Mouse (Mus musculus): ENCODE measurements around the gene Olfr1264.

Gene Olfr1264

DNA sequence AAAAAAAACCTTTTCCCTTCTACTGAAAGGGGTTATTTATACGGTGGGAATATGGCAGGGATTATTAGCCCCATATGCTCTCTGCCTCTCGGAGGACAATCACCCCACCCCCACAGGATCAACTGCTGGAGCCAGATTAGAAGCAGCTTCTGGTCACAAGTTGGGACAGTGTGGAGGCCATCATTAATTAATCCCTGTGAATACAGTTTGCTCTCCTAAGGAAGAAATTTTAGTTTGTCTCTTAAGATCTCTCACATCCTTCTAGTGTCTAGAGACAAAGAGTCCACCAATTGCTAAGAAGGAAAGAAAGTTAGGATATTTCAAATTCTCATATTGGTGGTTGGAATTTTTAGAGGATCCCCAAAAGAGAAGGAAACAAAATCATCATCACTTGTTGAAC lies at the start of gene Olfr1264:
Gene Olfr1264 (minus strand): TSS at position 101 of the 400 bp plus-strand sequence.
- no peak for DNase-seq (ENCODE audit: low read depth in 1 of 2, low spot score in 2 of 2)

DNA sequence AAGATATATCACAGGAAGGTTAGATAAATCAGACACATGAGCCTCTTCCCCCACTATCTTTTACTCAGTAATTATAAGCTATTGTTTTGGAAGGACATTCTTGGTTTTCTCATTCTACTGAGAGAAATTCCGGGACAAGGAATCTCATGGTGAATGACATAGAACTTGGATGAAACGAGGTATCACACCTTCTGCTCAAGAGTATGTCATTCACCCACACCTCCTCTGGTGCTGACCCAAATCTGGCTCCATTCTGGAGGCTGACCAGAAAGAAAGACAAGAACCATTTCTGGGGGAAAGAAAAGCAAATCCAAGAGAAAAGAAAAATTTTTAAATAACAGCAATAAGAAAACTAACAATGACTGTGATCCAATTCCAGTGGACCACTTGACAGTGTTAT lies 44.7 kb upstream of the Olfr1264 start:
- no peak for DNase-seq (ENCODE audit: low read depth in 1 of 2, low spot score in 2 of 2)

DNA sequence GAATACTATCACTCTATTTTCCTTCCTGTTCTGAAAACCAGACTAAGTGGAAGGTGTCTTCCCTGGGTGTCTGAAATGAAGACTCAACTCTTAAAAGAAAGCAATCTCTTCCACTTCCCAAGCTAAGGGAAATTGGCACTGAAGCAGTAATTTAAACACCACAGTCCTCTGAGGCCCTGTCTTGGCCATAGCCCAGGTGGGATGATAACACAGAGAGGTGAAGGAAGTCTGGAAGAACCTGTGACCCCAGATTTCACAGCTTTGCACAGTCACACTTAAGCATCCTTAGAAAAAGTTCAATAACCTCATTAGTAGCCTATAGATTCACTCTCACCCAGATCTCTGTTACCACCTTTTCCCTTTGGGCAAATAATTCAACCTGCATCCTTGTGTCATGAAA lies 38.1 kb upstream of the Olfr1264 start, which contains the start of gene Olfr140:
Gene Olfr140 (minus strand): TSS at position 101 of the 400 bp plus-strand sequence.
- DNase-seq (ENCODE audit: low read depth in 1 of 2, low spot score in 2 of 2): no peak

DNA sequence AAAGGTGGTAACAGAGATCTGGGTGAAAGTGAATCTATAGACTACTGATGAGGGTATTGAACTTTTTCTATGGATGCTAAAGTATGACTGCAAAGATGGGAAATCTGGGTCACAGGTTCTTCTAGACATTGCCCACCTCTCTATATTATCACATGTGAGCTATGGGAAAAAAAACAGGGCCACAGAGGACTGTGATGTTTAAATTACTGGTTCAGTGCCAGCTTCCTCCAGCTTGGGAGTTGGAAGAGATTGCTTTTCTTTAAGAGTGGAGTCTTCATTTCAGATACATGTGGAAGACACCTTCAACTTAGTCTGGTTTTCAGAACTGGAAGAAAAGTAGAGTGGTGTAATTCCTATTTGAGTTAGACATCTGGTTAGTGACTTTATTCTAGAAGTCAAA lies 9.7 kb upstream of the Olfr1264 start, which contains the start of gene Olfr1265:
Gene Olfr1265 (plus strand): TSS at position 301 of the 400 bp plus-strand sequence.
- DNase-seq (ENCODE audit: low read depth in 1 of 2, low spot score in 2 of 2): no peak

DNA sequence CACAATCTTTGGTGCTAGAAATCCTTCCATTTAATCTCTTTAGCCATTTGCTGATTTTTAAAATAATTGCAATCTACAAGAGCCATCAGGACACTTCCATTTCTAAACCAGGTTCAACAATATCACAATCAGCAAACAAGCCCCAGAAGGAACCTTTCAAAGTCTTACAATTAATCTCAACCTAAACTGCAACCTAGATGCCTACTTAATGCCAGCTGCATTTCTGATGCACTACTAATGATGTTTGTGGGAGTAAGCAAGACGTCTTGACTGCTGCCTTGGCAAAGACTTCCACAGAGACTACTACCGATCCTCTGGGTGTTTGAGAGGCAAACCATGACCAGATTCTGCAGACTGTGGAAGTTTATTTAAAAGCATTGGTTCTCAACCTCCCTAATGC lies 13.5 kb downstream of the Olfr1264 start, which contains the start of gene Olfr1263:
Gene Olfr1263 (plus strand): TSS at position 301 of the 400 bp plus-strand sequence.
- no peak for DNase-seq (ENCODE audit: low read depth in 1 of 2, low spot score in 2 of 2)

DNA sequence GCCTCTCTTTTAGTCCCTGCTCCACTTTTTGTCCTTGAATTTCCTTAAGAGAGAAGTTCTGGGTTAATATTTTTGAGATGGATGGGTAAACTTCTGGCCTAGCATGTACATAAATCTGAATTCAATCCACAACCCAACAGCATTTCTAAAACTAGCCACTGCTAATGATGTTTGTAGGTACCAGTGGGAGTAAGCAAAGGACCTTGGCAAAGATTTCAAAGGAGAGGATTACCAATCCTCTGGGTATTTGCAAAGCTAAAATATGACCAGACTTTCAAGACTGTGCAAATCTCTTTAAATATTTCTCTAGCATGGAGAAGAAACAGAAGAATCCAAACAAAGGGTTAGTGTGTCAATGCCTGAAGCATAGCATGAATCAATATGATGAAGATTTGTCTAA lies 25.5 kb downstream of the Olfr1264 start, which contains the start of gene Olfr1262:
Gene Olfr1262 (plus strand): TSS at position 301 of the 400 bp plus-strand sequence.
- no peak for DNase-seq (ENCODE audit: low read depth in 1 of 2, low spot score in 2 of 2)

DNA sequence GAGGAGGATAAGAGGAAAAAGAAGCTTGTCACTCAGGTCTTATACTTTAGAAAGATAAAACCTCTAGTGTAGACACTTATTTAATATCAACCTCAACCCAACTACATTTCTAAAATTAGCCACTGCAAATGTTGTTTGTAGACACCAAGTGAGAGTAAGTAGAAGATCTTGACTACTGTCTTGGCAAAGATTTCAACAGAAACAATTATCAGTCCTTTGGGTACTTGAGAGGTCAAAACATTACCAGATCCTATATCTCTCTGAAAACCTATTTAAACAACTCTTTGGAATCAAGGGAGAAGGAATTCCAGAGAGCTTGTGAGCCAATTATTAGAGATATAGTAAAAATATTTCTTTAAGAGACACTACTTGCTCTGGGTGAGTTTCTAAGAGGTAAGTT lies 34.5 kb downstream of the Olfr1264 start, which contains the start of gene Olfr1261:
Gene Olfr1261 (plus strand): TSS at position 301 of the 400 bp plus-strand sequence.
- DNase-seq (ENCODE audit: low read depth in 1 of 2, low spot score in 2 of 2): no peak

DNA sequence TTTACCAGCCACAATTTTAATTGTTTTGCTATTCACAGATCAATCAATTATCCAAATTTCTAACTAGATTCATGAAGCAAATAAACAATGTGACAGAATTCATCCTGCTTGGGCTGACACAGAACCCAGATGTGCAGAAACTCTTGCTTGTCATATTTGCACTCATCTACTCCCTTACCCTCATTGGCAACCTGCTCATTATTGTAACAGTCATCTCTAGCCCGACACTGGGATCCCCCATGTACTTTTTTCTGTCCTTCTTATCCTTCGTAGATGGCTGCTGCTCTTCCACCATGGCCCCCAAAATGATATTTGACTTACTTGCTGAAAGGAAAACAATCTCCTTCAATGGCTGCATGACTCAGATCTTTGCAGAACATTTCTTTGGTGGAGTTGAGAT lies 47.7 kb downstream of the Olfr1264 start:
- DNase-seq (ENCODE audit: low read depth in 1 of 2, low spot score in 2 of 2): no peak

DNA sequence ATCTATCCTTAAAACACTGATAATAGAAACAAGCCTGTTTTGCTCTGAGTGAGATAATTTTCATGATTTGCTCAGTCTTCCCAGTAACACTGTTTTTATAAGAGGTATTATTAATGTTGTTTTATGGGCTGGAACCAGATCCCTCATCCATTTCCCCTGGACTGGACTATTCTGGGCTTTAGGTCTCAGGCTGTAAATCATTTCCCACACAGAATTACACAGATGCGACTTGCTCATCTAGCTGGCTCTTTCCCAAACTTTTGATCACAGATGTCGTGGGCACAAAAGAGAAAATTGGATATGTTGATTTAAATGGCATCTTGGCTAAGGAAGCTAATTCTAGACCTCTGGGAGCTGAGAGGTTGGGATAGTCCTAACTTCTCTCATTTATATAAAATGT lies 51.2 kb downstream of the Olfr1264 start, which contains the start of gene Olfr1260:
Gene Olfr1260 (plus strand): TSS at position 157 of the 400 bp plus-strand sequence.
- DNase-seq (ENCODE audit: low read depth in 1 of 2, low spot score in 2 of 2): no peak
